Mouse (Mus musculus) limb, embryonic 14.5 days (tissue): ENCODE results near the gene Blm. TPM values are rescaled to one million over a fixed set of nuclear protein-coding genes. Genes with fewer than 3 reads are reported as not detected.

Experiments used
- ATAC-seq: fragments of 200-750 bp; cut with Nextera tagmentation; 2 replicates; pipeline ENCODE4 v1.8.0; 2017; ENCODE audit warnings: low read depth, moderate number of reproducible peaks, moderate TSS enrichment; ENCODE audit not compliant: low FRiP score
- DNase-seq: peaks from one replicate; pipeline ENCODE4 v3.0.0-alpha.2; 2015; ENCODE audit warnings: low spot score
- H3K27ac ChIP-seq: fragments of 300-500 bp; sonication (generic); replicated peaks from 2 replicates; pipeline ENCODE4 v1.5.1; 2014; ENCODE audit warnings: low read depth, mild to moderate bottlenecking, low read length, moderate library complexity, mixed read lengths
- H3K27me3 ChIP-seq: fragments of 300-500 bp; sonication (generic); 2 replicates; pipeline ENCODE4 v1.6.1; 2014; ENCODE audit warnings: low read length, mixed read lengths; ENCODE audit not compliant: control insufficient read depth, insufficient read depth
- H3K36me3 ChIP-seq: fragments of 300-500 bp; sonication (generic); 2 replicates; pipeline ENCODE4 v1.6.1; 2014; ENCODE audit warnings: mild to moderate bottlenecking, low read length, moderate library complexity, mixed read lengths; ENCODE audit not compliant: control insufficient read depth, insufficient read depth
- H3K4me1 ChIP-seq: fragments of 300-500 bp; sonication (generic); 2 replicates; pipeline ENCODE4 v1.6.1; 2014; ENCODE audit warnings: antibody characterized with exemption, low read length, mixed read lengths; ENCODE audit not compliant: control insufficient read depth, insufficient read depth
- H3K4me2 ChIP-seq: fragments of 300-500 bp; sonication (generic); replicated peaks from 2 replicates; pipeline ENCODE4 v1.6.1; 2014; ENCODE audit warnings: low read depth, mild to moderate bottlenecking, low read length, moderate library complexity; ENCODE audit not compliant: severe bottlenecking
- H3K4me3 ChIP-seq: fragments of 300-500 bp; sonication (generic); replicated peaks from 2 replicates; pipeline ENCODE4 v1.5.1; 2014; ENCODE audit warnings: low read length
- H3K9ac ChIP-seq: fragments of 300-500 bp; sonication (generic); 2 replicates; pipeline ENCODE4 v1.6.1; 2014; ENCODE audit warnings: mild to moderate bottlenecking, low read depth, low read length, moderate library complexity; ENCODE audit not compliant: severe bottlenecking
- H3K9me3 ChIP-seq: fragments of 300-500 bp; sonication (generic); 2 replicates; pipeline ENCODE4 v1.6.1; 2016; ENCODE audit warnings: low read length; ENCODE audit not compliant: control insufficient read depth
- POLR2A ChIP-seq: fragments of 200-500 bp; IDR thresholded peaks from 2 replicates; pipeline ENCODE4 v1.8.0; 2012; ENCODE audit warnings: inconsistent platforms, mild to moderate bottlenecking, moderate library complexity, borderline replicate concordance; ENCODE audit not compliant: insufficient read depth, insufficient read length; ENCODE audit errors: extremely low read depth
- WGBS: fragments of 180-500 bp; shearing (Covaris S2); extraction: QIAGEN DNeasy Blood & Tissue Kit; methylation state at CpG from one replicate; pipeline ENCODE4 v1.1.7; 2014; 5-methylcytosine and 5-hydroxymethylcytosine counted together
- polyA plus RNA-seq, 2 experiments: library from polyadenylated mRNA; depleted of rRNA in 1 of 2; stranded (reverse) in 1 of 2; unstranded in 1 of 2; fragments of >200 nt; fragmentation: Nextera tagmentation in 1 of 2; extraction: Ambion mirVana in 1 of 2; gene quantifications; 2 replicates each; pipeline versions ENCODE4 v1.2.1 to v1.2.3; 2012 to 2014

The Blm gene
- 12.9 and 16.2 TPM in 2 replicates for polyA plus RNA-seq (2012; rRNA removed)
- 17.8 and 18.6 TPM in 2 replicates for polyA plus RNA-seq (2014; fragmentation: Nextera tagmentation; extraction: Ambion mirVana)

- TF ChIP-seq POLR2A: no peak
- Histone ChIP-seq H3K36me3 (no peaks in the 10 kb centered on the region), H3K27me3 (no peaks in the 10 kb centered on the region), H3K9me3 (no peaks in the 10 kb centered on the region), H3K4me3 (peak within 1 kb of the TSS; percentile 74), H3K27ac (peak within 1 kb of the TSS; percentile 86), H3K4me2 (peak within 1 kb of the TSS; percentile 93), H3K9ac (peak within 1 kb of the TSS; percentile 78), H3K4me1 (peaks cover 3% of the 10 kb centered on the region; the same call in 1 of the 2 replicates)
- DNase-seq (peak; percentile 99), ATAC-seq (peak; percentile 100)
- WGBS: 2% methylated on average over 43 of the region's 43 CpGs
Measured at GRCm38 (mm10) chr7:80535009-80535744, at the start of gene Blm. TSS of gene Blm (minus strand) at chr7:80535119.

- no peak overlapping the region for H3K4me2 ChIP-seq
- H3K9me3 ChIP-seq: no peaks in the 10 kb centered on the region
- H3K27ac ChIP-seq: no peak overlapping the region
- DNase-seq: peak; percentile 65
- H3K4me1 ChIP-seq: peaks cover 7% of the 10 kb centered on the region; the same call in 1 of the 2 replicates
- H3K9ac ChIP-seq: no peak overlapping the region
- no peak for TF ChIP-seq POLR2A
- 35% methylated on average over 6 of the region's 6 CpGs for WGBS
- H3K36me3 ChIP-seq: peaks cover 15% of the 10 kb centered on the region
- H3K4me3 ChIP-seq: no peak overlapping the region
- H3K27me3 ChIP-seq: no peaks in the 10 kb centered on the region
- ATAC-seq: peak; percentile 31; the same call in 1 of the 2 replicates
Measured at GRCm38 (mm10) chr7:80583981-80584380, 49.1 kb upstream of the Blm start.

- H3K4me2 ChIP-seq: peak overlapping the region; percentile 20; the same call in 1 of the 2 replicates
- no peak overlapping the region for H3K4me3 ChIP-seq
- TF ChIP-seq POLR2A: no peak
- DNase-seq: no peak
- no peaks in the 10 kb centered on the region for H3K9me3 ChIP-seq
- H3K27me3 ChIP-seq: no peaks in the 10 kb centered on the region
- H3K4me1 ChIP-seq: peaks cover 7% of the 10 kb centered on the region; the same call in 1 of the 2 replicates
- no peak for ATAC-seq
- H3K9ac ChIP-seq: no peak overlapping the region
- no peak overlapping the region for H3K27ac ChIP-seq
- peaks cover 6% of the 10 kb centered on the region; the same call in 1 of the 2 replicates for H3K36me3 ChIP-seq
- 49% methylated on average over 20 of the region's 20 CpGs for WGBS
Measured at GRCm38 (mm10) chr7:80582821-80583451, 48.0 kb upstream of the Blm start.

GRCm38 (mm10) chr7:80580368-80580767, 45.4 kb upstream of the Blm start:
- ATAC-seq (no peak), DNase-seq (no peak)
- 21% methylated on average over 6 of the region's 6 CpGs for WGBS
- H3K27ac ChIP-seq: no peak overlapping the region
- H3K27me3 ChIP-seq: no peaks in the 10 kb centered on the region
- TF ChIP-seq POLR2A: no peak
- H3K9ac ChIP-seq: no peak overlapping the region
- H3K36me3 ChIP-seq: no peaks in the 10 kb centered on the region
- no peak overlapping the region for H3K4me3 ChIP-seq
- H3K9me3 ChIP-seq: no peaks in the 10 kb centered on the region
- H3K4me1 ChIP-seq: 0 out of 2 replicates have a peak, but pooled peaks cover 4% of the 10 kb centered on the region
- H3K4me2 ChIP-seq: no peak overlapping the region

GRCm38 (mm10) chr7:80577417-80577980, 42.6 kb upstream of the Blm start:
- Histone ChIP-seq H3K4me3 (no peak overlapping the region), H3K9ac (no peak overlapping the region), H3K4me2 (no peak overlapping the region), H3K9me3 (no peaks in the 10 kb centered on the region), H3K36me3 (no peaks in the 10 kb centered on the region), H3K4me1 (no peaks in the 10 kb centered on the region), H3K27me3 (no peaks in the 10 kb centered on the region), H3K27ac (no peak overlapping the region)
- ATAC-seq (no peak), DNase-seq (no peak)
- 68% methylated on average over 14 of the region's 14 CpGs for WGBS
- no peak for TF ChIP-seq POLR2A
